Mouse (Mus musculus) hindbrain, embryonic 11.5 days (tissue): ENCODE measurements around the gene Grn. TPM values are rescaled to one million over a fixed set of nuclear protein-coding genes. Genes with fewer than 3 reads are reported as not detected.
A peak's percentile ranks its signal among the peaks of the same experiment; 100 is the strongest.

Source experiments
- ATAC-seq: fragments of 200-750 bp; cut with Nextera tagmentation; 2 replicates; pipeline ENCODE4 v1.8.0; 2017; ENCODE audit warnings: mild to moderate bottlenecking, moderate TSS enrichment, moderate library complexity; ENCODE audit not compliant: low FRiP score
- DNase-seq: peaks from one replicate; pipeline ENCODE4 v3.0.0-alpha.2; 2015; ENCODE audit warnings: low spot score
- H3K27ac ChIP-seq: fragments of 300-500 bp; sonication (generic); 2 replicates; pipeline ENCODE4 v1.5.1; 2014; ENCODE audit warnings: mild to moderate bottlenecking, low read depth, low read length
- H3K27me3 ChIP-seq: fragments of 300-500 bp; sonication (generic); 2 replicates; pipeline ENCODE4 v1.6.1; 2014; ENCODE audit warnings: mild to moderate bottlenecking, low read length, moderate library complexity, mixed read lengths; ENCODE audit not compliant: control insufficient read depth, insufficient read depth
- H3K36me3 ChIP-seq: fragments of 300-500 bp; sonication (generic); 2 replicates; pipeline ENCODE4 v1.6.1; 2014; ENCODE audit warnings: mild to moderate bottlenecking, low read length, moderate library complexity, mixed read lengths; ENCODE audit not compliant: control insufficient read depth, insufficient read depth
- H3K4me1 ChIP-seq: fragments of 300-500 bp; sonication (generic); replicated peaks from 2 replicates; pipeline ENCODE4 v1.6.1; 2014; ENCODE audit warnings: low read length, mixed read lengths; ENCODE audit not compliant: control insufficient read depth, insufficient read depth
- H3K4me2 ChIP-seq: fragments of 300-500 bp; sonication (generic); replicated peaks from 2 replicates; pipeline ENCODE4 v1.6.1; 2014; ENCODE audit warnings: mild to moderate bottlenecking, low read depth, low read length
- H3K4me3 ChIP-seq: fragments of 300-500 bp; sonication (generic); 2 replicates; pipeline ENCODE4 v1.5.1; 2014; ENCODE audit warnings: low read depth, low read length
- H3K9ac ChIP-seq: fragments of 300-500 bp; sonication (generic); 2 replicates; pipeline ENCODE4 v1.6.1; 2014; ENCODE audit warnings: low read depth, low read length
- H3K9me3 ChIP-seq: fragments of 300-500 bp; sonication (generic); 2 replicates; pipeline ENCODE4 v1.6.1; 2016; ENCODE audit warnings: low read length; ENCODE audit not compliant: control insufficient read depth
- WGBS: fragments of 180-500 bp; shearing (Covaris S2); extraction: QIAGEN DNeasy Blood & Tissue Kit; methylation state at CpG from one replicate; pipeline ENCODE4 v1.1.7; 2014; 5-methylcytosine and 5-hydroxymethylcytosine counted together
- polyA plus RNA-seq: library from polyadenylated mRNA; unstranded; fragments of >200 nt; fragmentation: Nextera tagmentation; extraction: Ambion mirVana; gene quantifications from 2 replicates; pipeline ENCODE4 v1.2.1, GENCODE M21; 2014

The Grn gene
- polyA plus RNA-seq, 1 experiment from 2014 or later, result 47.2 TPM

DNA sequence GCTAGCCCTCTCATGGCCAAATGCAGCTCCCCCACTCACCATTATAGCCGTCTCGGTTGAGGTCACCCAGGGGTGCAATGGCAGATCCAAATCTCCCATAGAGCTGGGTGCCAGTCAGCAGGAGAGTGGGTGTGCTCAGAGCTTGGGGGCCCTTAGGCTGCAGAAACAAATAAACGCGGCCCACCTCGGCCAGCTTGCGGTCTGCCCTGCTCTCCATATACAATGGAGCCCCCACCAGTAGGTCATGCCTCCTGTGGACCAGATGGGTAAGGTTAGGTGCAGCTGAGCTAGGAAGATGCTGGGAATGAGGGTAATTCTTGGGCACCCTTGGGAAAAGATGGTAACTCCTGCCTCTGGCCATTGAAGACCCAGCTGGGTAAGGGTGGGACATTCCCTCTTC, 34.8 kb downstream of the Grn start:
- 0 out of 2 replicates have a peak, but pooled peaks cover 5% of the 10 kb centered on the region for H3K27me3 ChIP-seq
- H3K4me2 ChIP-seq, result no peak overlapping the region
- no peak for DNase-seq
- no peak for ATAC-seq
- H3K9ac ChIP-seq, result no peak overlapping the region
- H3K27ac ChIP-seq, result no peak overlapping the region
- no peak overlapping the region for H3K4me3 ChIP-seq
- no peaks in the 10 kb centered on the region for H3K36me3 ChIP-seq
- H3K9me3 ChIP-seq, result no peaks in the 10 kb centered on the region
- H3K4me1 ChIP-seq, result peaks cover 4% of the 10 kb centered on the region
- 94% methylated on average over 6 of the region's 6 CpGs for WGBS

GRCm38 (mm10) chr11:102465713-102466436, 35.8 kb downstream of the Grn start:
- H3K4me3 ChIP-seq, result no peak overlapping the region
- WGBS, result 8% methylated on average over 26 of the region's 26 CpGs
- 0 out of 2 replicates have a peak overlapping the region, but pooled peaks have one; percentile 1 for H3K4me2 ChIP-seq
- H3K9me3 ChIP-seq, result no peaks in the 10 kb centered on the region
- H3K27me3 ChIP-seq, result 0 out of 2 replicates have a peak, but pooled peaks cover 5% of the 10 kb centered on the region
- H3K27ac ChIP-seq, result no peak overlapping the region
- DNase-seq (peak; percentile 54), ATAC-seq (peak; percentile 14; the same call in 1 of the 2 replicates)
- H3K9ac ChIP-seq, result no peak overlapping the region
- peaks cover 4% of the 10 kb centered on the region for H3K4me1 ChIP-seq
- H3K36me3 ChIP-seq, result no peaks in the 10 kb centered on the region

GRCm38 (mm10) chr11:102467041-102467631, 37.0 kb downstream of the Grn start:
- Histone ChIP-seq H3K4me1 (peaks cover 4% of the 10 kb centered on the region), H3K9ac (peak overlapping the region; percentile 40; the same call in 1 of the 2 replicates), H3K9me3 (no peaks in the 10 kb centered on the region), H3K36me3 (no peaks in the 10 kb centered on the region), H3K4me3 (peak overlapping the region; percentile 31), H3K27me3 (0 out of 2 replicates have a peak, but pooled peaks cover 5% of the 10 kb centered on the region), H3K27ac (no peak overlapping the region), H3K4me2 (peak overlapping the region; percentile 73)
- DNase-seq, result peak; percentile 90
- under 1% methylated on average over 37 of the region's 37 CpGs for whole genome bisulfite sequencing
- peak; percentile 82 for ATAC-seq

DNA sequence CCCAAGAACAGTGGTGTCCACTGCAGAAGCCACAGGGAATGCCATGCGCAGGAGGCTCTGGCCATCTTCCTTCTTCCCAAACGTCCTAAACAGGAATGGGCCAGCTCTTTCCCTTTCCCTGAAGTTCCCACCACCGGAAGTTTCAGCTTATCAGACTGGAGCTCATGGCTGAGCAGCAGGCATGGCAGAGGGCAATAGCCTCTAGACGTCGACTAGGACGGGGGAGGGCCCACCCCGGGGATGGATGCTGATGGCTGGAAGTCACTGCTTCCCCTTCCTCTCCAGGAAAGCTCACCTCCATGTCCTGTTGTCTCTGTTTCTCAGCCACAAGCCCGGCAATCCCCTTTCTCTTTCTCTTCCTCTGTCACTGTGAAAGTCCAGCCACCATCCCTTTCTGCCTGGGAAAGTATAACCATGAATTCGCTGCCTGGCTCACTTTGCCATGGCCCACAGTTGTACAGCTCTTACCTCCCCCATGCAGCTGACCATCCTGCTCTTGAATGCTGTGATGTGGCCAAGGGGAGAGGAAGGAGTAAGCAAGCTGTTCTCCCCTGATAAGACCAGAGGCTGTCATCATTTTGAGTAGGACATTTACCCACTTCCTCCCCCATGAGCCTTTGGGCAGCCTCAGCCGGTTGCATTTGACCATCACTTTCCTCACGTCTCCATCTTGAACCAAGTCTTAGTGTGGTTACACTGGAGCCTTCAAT, 39.7 kb downstream of the Grn start, which contains the start of gene Itga2b:
TSS of gene Itga2b (minus strand) at position 475 of the 710 bp plus-strand sequence.
- no peaks in the 10 kb centered on the region for H3K36me3 ChIP-seq
- no peaks in the 10 kb centered on the region for H3K9me3 ChIP-seq
- no peak for ATAC-seq
- H3K27ac ChIP-seq, result no peak within 1 kb of the TSS
- WGBS, result 68% methylated on average over 11 of the region's 11 CpGs
- no peak within 1 kb of the TSS for H3K4me3 ChIP-seq
- H3K4me2 ChIP-seq, result no peak within 1 kb of the TSS
- peaks cover 4% of the 10 kb centered on the region for H3K4me1 ChIP-seq
- H3K9ac ChIP-seq, result no peak within 1 kb of the TSS
- DNase-seq, result no peak
- H3K27me3 ChIP-seq, result 0 out of 2 replicates have a peak, but pooled peaks cover 5% of the 10 kb centered on the region

DNA sequence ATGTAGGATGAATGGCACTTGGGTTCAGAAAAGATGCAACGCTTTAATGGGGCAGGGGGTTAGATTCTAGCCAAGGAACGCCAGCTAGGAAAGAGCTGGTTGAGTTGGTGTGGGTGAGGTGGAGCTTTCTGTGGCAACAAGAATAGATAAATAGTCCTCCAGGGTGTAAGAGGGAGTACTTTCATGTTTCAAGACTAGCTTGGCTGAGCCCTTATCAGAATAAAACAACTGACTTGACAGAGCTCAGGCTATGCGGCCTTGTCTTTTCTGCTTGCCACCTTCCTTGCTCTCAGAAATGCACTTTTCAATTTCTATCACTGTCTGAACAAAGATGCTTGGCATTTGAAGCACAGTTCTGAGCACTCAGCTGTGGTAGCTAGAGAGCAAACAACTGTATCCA, 44.9 kb downstream of the Grn start:
- Histone ChIP-seq H3K4me3 (no peak overlapping the region), H3K4me1 (no peaks in the 10 kb centered on the region), H3K9ac (no peak overlapping the region), H3K9me3 (no peaks in the 10 kb centered on the region), H3K4me2 (no peak overlapping the region), H3K27ac (no peak overlapping the region), H3K36me3 (peaks cover 7% of the 10 kb centered on the region; the same call in 1 of the 2 replicates), H3K27me3 (no peaks in the 10 kb centered on the region)
- 98% methylated on average over 3 of the region's 3 CpGs for WGBS
- DNase-seq (no peak), ATAC-seq (no peak)

DNA sequence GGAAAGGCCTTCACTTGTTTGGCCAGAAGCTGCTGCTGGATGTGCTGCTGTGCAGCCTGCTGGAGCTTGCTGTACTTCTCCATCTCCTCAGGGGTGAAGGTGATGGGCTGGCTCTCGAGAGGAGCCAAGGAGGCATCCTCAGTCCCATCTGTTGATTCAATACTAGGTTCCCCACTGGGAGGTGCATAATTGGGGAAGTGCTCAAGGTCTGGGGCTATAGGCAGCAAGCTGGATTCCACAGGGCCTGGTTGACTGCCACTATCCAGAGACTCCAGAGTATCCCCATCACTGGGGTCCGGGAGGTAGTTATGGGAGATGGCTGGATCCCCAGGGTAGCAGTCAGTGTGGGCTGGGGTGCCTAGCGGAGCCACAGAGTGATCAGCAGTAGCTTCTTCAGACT, 48.6 kb downstream of the Grn start:
- WGBS, result 80% methylated on average over 3 of the region's 3 CpGs
- Histone ChIP-seq H3K9ac (no peak overlapping the region), H3K9me3 (no peaks in the 10 kb centered on the region), H3K27me3 (no peaks in the 10 kb centered on the region), H3K4me2 (no peak overlapping the region), H3K27ac (no peak overlapping the region), H3K36me3 (peaks cover 11% of the 10 kb centered on the region), H3K4me1 (no peaks in the 10 kb centered on the region), H3K4me3 (no peak overlapping the region)
- ATAC-seq, result no peak
- DNase-seq, result no peak

DNA sequence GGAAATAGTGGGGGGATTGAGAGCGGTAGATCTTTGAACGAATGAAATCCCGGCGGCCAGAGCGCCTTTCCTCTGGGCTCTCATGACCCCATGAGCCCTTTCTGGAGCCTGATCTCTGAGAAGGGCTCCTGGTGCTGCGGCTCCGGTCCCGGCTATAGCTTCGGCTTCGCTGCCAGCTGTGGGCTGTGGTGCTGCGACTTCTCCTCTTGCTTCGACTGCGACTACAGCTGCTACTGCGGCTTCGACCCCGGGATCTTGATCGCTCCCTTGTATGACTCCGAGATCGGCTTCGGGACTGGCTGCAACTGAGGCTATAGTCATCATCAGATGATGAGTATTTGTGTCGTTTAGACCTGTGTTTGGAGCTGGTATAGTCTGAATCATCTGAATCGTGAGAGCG, 49.5 kb downstream of the Grn start:
- no peak for ATAC-seq
- H3K27me3 ChIP-seq, result no peaks in the 10 kb centered on the region
- H3K4me1 ChIP-seq, result no peaks in the 10 kb centered on the region
- no peak overlapping the region for H3K9ac ChIP-seq
- WGBS, result 95% methylated on average over 23 of the region's 23 CpGs
- H3K36me3 ChIP-seq, result peaks cover 11% of the 10 kb centered on the region
- no peak for DNase-seq
- no peak overlapping the region for H3K27ac ChIP-seq
- H3K9me3 ChIP-seq, result no peaks in the 10 kb centered on the region
- no peak overlapping the region for H3K4me3 ChIP-seq
- H3K4me2 ChIP-seq, result no peak overlapping the region

GRCm38 (mm10) chr11:102480111-102480510, 50.0 kb downstream of the Grn start:
- peaks cover 11% of the 10 kb centered on the region for H3K36me3 ChIP-seq
- 98% methylated on average over 15 of the region's 15 CpGs for WGBS

More at GRCm38 (mm10) chr11:102480111-102480510, 50.0 kb downstream of the Grn start:
- no peak overlapping the region for H3K4me3 ChIP-seq
- no peak overlapping the region for H3K4me2 ChIP-seq
- no peaks in the 10 kb centered on the region for H3K4me1 ChIP-seq
- H3K27me3 ChIP-seq, result no peaks in the 10 kb centered on the region
- no peaks in the 10 kb centered on the region for H3K9me3 ChIP-seq
- no peak overlapping the region for H3K27ac ChIP-seq
- H3K9ac ChIP-seq, result no peak overlapping the region
- DNase-seq, result no peak
- no peak for ATAC-seq
